Mouse (Mus musculus): Measurements from ENCODE around the gene Dynlt1f. TPM values are rescaled to one million over a fixed set of nuclear protein-coding genes. Genes with fewer than 3 reads are reported as not detected.
"Not testable (repeated sequence)": the region's sequence is repeated elsewhere in the genome, so short reads cannot be mapped to it uniquely, and the experiment has no call there.

Dynlt1f gene
- polyA plus RNA-seq, 1 experiment from 2014 or later = 76.3 TPM

- not testable (repeated sequence) for H3K9me3 ChIP-seq (replicated peaks); H3K27me3 ChIP-seq; H3K36me3 ChIP-seq (replicated peaks); H3K4me1 ChIP-seq (replicated peaks); H3K4me3 ChIP-seq (replicated peaks); H3K4me2 ChIP-seq; ATAC-seq (ENCODE audit: insufficient read depth); H3K27ac ChIP-seq (replicated peaks); H3K9ac ChIP-seq
- WGBS (ENCODE audit: insufficient replicate concordance) = 66% methylated on average over 14 of the region's 14 CpGs
These were observed 14.8 kb downstream of the Dynlt1f start for GRCm38 (mm10) chr17:6640771-6641429.

- H3K4me3 ChIP-seq (replicated peaks); H3K4me2 ChIP-seq; H3K9me3 ChIP-seq (replicated peaks); H3K36me3 ChIP-seq (replicated peaks); H3K27me3 ChIP-seq; H3K4me1 ChIP-seq (replicated peaks); ATAC-seq (ENCODE audit: insufficient read depth); H3K9ac ChIP-seq; H3K27ac ChIP-seq (replicated peaks): not testable (repeated sequence)
- WGBS (ENCODE audit: insufficient replicate concordance) = 69% methylated on average over 10 of the region's 10 CpGs
These were observed 15.6 kb downstream of the Dynlt1f start for GRCm38 (mm10) chr17:6640044-6640637.

- not testable (repeated sequence) for ATAC-seq (ENCODE audit: insufficient read depth); H3K36me3 ChIP-seq (replicated peaks); H3K4me1 ChIP-seq (replicated peaks); H3K9me3 ChIP-seq (replicated peaks); H3K4me2 ChIP-seq; H3K9ac ChIP-seq; H3K27ac ChIP-seq (replicated peaks); H3K4me3 ChIP-seq (replicated peaks); H3K27me3 ChIP-seq
- WGBS (ENCODE audit: insufficient replicate concordance) = 76% methylated on average over 16 of the region's 21 CpGs
These were observed 16.2 kb downstream of the Dynlt1f start for GRCm38 (mm10) chr17:6639486-6639885.

- H3K27me3 ChIP-seq; H3K9me3 ChIP-seq (replicated peaks); H3K27ac ChIP-seq (replicated peaks); H3K4me2 ChIP-seq; H3K4me1 ChIP-seq (replicated peaks); H3K9ac ChIP-seq; H3K36me3 ChIP-seq (replicated peaks); H3K4me3 ChIP-seq (replicated peaks); ATAC-seq (ENCODE audit: insufficient read depth): not testable (repeated sequence)
- 46% methylated on average over 8 of the region's 8 CpGs for WGBS (ENCODE audit: insufficient replicate concordance)
These were observed 17.3 kb downstream of the Dynlt1f start for GRCm38 (mm10) chr17:6638444-6638843.

- not testable (repeated sequence) for H3K27ac ChIP-seq (replicated peaks); H3K4me3 ChIP-seq (replicated peaks); H3K4me1 ChIP-seq (replicated peaks); H3K9me3 ChIP-seq (replicated peaks); H3K9ac ChIP-seq; H3K27me3 ChIP-seq; H3K36me3 ChIP-seq (replicated peaks); H3K4me2 ChIP-seq; ATAC-seq (ENCODE audit: insufficient read depth)
- WGBS (ENCODE audit: insufficient replicate concordance) = 55% methylated on average over 4 of the region's 4 CpGs
These were observed 18.3 kb downstream of the Dynlt1f start for GRCm38 (mm10) chr17:6637434-6637833.

GRCm38 (mm10) chr17:6636861-6637260 lies 18.8 kb downstream of the Dynlt1f start:
- H3K27ac ChIP-seq (replicated peaks) = no peak overlapping the region
- H3K27me3 ChIP-seq = no peaks in the 10 kb centered on the region
- H3K4me1 ChIP-seq (replicated peaks) = no peaks in the 10 kb centered on the region
- no peaks in the 10 kb centered on the region for H3K9me3 ChIP-seq (replicated peaks)
- no peak overlapping the region for H3K4me2 ChIP-seq
- no peak for ATAC-seq (ENCODE audit: insufficient read depth)
- H3K36me3 ChIP-seq (replicated peaks) = no peaks in the 10 kb centered on the region
- 58% methylated on average over 5 of the region's 5 CpGs for WGBS (ENCODE audit: insufficient replicate concordance)
- H3K4me3 ChIP-seq (replicated peaks) = no peak overlapping the region
- H3K9ac ChIP-seq = no peak overlapping the region

- H3K9ac ChIP-seq; H3K4me3 ChIP-seq (replicated peaks); H3K4me2 ChIP-seq; ATAC-seq (ENCODE audit: insufficient read depth); H3K36me3 ChIP-seq (replicated peaks); H3K27me3 ChIP-seq; H3K27ac ChIP-seq (replicated peaks); H3K9me3 ChIP-seq (replicated peaks); H3K4me1 ChIP-seq (replicated peaks): not testable (repeated sequence)
- WGBS (ENCODE audit: insufficient replicate concordance) = 54% methylated on average over 2 of the region's 4 CpGs
These were observed 19.9 kb downstream of the Dynlt1f start for GRCm38 (mm10) chr17:6635781-6636180.

- H3K36me3 ChIP-seq (replicated peaks); H3K4me1 ChIP-seq (replicated peaks); H3K27me3 ChIP-seq; H3K4me2 ChIP-seq; H3K9me3 ChIP-seq (replicated peaks); ATAC-seq (ENCODE audit: insufficient read depth); H3K9ac ChIP-seq; H3K27ac ChIP-seq (replicated peaks); H3K4me3 ChIP-seq (replicated peaks): not testable (repeated sequence)
- 73% methylated on average over 6 of the region's 6 CpGs for WGBS (ENCODE audit: insufficient replicate concordance)
These were observed 22.9 kb downstream of the Dynlt1f start for GRCm38 (mm10) chr17:6632850-6633249.

- H3K4me2 ChIP-seq; H3K9ac ChIP-seq; H3K36me3 ChIP-seq (replicated peaks); ATAC-seq (ENCODE audit: insufficient read depth); H3K9me3 ChIP-seq (replicated peaks); H3K4me1 ChIP-seq (replicated peaks); H3K27ac ChIP-seq (replicated peaks); H3K27me3 ChIP-seq; H3K4me3 ChIP-seq (replicated peaks): not testable (repeated sequence)
- WGBS (ENCODE audit: insufficient replicate concordance) = 67% methylated on average over 4 of the region's 4 CpGs
These were observed 25.3 kb downstream of the Dynlt1f start for GRCm38 (mm10) chr17:6630398-6630797.

- H3K4me1 ChIP-seq (replicated peaks); ATAC-seq (ENCODE audit: insufficient read depth); H3K4me2 ChIP-seq; H3K27me3 ChIP-seq; H3K36me3 ChIP-seq (replicated peaks); H3K27ac ChIP-seq (replicated peaks); H3K9me3 ChIP-seq (replicated peaks); H3K9ac ChIP-seq; H3K4me3 ChIP-seq (replicated peaks): not testable (repeated sequence)
- whole genome bisulfite sequencing (ENCODE audit: insufficient replicate concordance) = 15% methylated on average over 2 of the region's 6 CpGs
These were observed 30.7 kb downstream of the Dynlt1f start for GRCm38 (mm10) chr17:6624926-6625558.

GRCm38 (mm10) chr17:6621976-6622375 lies 33.7 kb downstream of the Dynlt1f start:
- H3K4me3 ChIP-seq (replicated peaks); ATAC-seq (ENCODE audit: insufficient read depth); H3K27me3 ChIP-seq; H3K9ac ChIP-seq; H3K4me2 ChIP-seq; H3K36me3 ChIP-seq (replicated peaks); H3K4me1 ChIP-seq (replicated peaks); H3K27ac ChIP-seq (replicated peaks); H3K9me3 ChIP-seq (replicated peaks): not testable (repeated sequence)
- WGBS (ENCODE audit: insufficient replicate concordance) = 70% methylated on average over 11 of the region's 12 CpGs
